Mouse (Mus musculus): ENCODE results near the gene Cdc45.

Cdc45 gene

DNA sequence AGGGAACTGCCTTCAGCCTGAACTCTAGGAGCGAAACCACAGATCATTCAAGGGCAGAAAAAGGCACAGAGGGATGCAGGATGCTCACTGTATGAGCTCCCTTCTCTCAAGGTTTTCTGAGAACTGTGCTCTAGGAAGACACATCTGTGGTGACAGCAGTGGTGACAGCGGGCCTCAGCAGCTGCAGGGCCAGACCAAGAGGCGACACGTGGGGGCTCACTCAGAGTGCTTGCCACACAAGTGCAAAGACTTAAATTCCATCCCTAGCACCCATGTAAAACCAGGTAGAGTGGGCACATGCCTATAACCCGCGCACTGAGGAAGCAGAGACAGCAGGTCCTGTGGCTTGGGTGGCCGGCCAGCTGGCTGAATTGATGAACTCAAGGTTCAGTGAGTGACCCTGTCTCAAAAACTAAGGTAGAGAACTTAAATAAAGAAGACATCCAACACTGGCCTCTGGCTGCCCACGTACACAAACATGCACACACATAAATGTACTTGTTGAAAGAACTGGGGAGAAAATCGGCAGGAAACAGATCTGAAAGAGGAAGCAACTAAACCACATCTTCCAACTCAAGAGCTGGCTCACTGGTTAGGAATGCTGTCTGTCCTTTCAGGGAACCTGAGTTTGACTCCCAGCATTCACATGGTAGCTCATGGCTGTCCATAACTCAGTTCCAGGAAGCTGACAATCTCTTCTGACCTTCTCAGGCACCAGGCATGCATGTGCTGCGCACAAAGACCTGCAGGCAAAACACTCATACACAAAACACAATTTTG is 23.0 kb downstream of the Cdc45 start:
- DNase-seq (ENCODE audit: low spot score in 2 of 2), result no peak

DNA sequence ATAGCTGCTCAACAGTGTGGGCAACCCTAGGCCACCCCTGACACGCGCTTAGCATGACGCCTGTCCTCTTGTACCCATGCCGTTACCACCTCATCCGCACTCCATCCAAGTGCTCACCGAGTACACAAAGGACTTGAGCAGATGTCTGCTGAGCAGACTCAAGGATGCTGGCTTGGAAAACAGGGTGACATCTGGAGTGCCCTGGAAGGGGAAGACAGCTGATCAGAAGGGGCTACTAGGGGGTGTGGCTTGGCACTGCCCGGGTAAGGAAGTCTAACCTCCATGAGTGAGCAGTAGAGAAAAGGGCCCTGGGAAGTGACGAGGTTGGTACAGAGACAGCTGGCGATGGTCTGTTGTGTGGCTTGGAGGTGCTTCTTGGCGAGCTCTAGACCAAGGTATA is 25.1 kb downstream of the Cdc45 start:
- DNase-seq (ENCODE audit: low spot score in 2 of 2), result no peak

DNA sequence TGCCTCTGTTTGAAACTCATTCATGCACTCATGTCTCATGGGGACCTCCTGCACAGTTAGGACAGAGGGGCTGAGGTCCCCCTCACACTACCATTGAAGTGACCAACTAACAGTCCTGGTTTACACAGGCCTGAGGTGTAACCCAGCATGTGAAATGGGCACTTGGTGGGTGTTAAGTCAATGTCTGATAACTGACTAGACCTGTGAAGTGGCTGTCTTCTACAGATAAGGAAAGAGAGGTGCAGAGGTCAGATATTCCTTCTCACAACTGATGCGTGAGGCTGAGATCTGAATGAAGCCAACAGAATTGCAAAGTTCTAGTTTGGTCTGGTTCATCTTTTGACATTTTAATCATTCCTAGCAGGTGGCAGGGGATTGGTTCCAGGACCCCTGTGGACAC is 26.3 kb downstream of the Cdc45 start:
- DNase-seq (ENCODE audit: low spot score in 2 of 2), result no peak

DNA sequence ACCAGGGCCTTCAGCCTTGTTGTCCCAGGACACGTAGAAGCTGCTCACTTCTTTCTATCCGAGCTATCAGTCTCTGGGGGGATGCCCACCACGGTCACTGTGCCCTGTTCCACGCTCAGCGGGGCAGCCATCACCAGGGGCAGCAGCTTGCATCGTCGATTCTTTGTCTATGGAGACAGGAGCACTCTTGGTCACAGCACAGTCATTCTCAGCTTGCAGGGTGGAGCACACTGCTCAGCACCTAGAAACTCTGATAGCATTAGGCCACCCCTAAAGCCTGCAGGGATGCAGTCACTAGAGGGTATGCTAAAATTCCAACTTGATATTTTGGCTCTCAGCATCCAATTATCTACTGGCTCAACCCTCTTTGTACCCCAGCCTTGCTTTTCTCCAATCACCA is 26.8 kb downstream of the Cdc45 start:
- DNase-seq (ENCODE audit: low spot score in 2 of 2), result no peak

DNA sequence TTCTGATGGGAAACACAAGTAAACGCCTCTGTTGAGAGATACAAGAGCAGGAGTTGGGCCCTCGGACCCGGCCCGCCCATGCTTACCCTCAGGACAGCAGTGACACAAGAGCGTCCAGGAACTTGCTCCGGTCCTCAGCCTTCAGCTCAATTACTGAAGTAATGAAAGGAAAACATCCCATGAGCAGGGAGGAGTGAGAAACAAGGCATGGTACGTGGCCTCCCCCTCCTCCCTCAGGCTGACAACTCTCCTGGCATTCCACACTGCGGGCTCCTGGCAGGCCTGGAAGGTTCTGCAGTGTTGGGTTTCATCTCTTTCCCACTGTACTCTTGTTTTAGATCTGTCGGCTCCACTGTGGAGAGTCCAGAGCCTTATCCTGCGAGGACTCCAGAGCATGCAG is 30.0 kb downstream of the Cdc45 start:
- no peak for DNase-seq (ENCODE audit: low spot score in 2 of 2)

GRCm38 (mm10) chr16:18778461-18778860 is 33.3 kb downstream of the Cdc45 start:
- no peak for DNase-seq (ENCODE audit: low spot score in 2 of 2)

DNA sequence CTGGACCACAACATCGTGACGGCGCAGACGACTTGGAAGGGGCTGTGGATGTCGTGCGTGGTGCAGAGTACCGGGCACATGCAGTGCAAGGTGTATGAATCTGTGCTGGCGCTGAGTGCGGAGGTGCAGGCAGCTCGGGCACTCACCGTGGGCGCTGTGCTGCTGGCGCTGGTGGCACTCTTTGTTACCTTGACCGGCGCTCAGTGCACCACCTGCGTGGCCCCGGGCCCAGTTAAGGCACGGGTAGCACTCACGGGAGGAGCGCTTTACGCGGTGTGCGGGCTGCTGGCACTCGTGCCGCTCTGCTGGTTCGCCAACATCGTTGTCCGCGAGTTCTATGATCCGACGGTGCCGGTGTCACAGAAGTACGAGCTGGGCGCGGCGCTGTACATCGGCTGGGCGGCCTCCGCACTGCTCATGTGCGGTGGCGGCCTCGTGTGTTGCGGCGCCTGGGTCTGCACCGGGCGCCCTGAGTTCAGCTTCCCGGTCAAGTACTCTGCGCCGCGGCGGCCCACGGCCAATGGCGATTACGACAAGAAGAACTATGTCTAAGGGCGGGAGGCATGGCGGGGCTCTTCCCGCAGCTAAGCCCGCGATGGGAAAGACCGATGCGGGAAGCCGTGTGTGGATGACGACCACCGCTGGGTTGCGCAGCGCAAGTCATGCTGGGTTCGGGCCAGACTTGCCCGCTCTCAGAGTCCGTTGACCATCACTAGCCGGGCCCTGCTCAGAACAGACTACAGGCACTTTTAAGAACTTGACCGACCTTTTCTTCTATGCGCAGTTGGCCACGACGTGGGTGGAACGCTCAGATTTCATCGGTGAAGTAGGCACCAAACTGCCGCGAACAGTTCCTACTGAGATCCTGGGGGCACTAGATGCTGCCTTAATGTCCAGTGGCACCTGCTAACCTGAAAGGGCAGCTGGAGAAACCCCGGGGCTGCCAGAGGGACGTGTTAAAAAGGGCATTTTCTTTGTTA is 34.4 kb downstream of the Cdc45 start:
- DNase-seq (ENCODE audit: low spot score in 2 of 2), result no peak

DNA sequence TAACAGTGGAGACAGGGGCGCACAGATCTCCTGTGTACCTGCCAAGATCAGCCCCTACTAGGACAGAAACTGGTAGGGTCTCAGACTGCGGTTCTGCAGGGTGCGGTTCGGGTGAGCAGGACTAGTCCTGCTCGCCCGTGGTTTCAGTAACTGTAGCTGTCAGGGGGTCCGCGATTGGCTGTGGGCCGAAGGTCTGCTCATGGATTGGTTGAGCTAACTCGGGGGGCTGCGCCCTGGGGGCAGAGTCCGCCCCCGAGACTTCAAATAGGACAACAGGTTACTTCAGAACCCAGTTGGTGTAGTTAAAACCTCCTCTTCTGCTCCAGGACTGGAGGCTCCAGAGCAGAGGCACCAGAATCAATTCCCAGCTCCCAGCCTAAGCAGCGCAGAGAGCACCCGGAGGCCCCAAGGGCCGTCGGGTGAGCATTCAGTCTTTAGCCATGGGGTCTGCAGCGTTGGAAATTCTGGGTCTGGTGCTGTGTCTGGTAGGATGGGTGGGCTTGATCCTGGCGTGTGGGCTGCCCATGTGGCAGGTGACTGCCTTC is 35.2 kb downstream of the Cdc45 start, which contains the start of gene Cldn5:
Cldn5 (plus strand) TSS at position 292 of the 545 bp plus-strand sequence.
- no peak for DNase-seq (ENCODE audit: low spot score in 2 of 2)

DNA sequence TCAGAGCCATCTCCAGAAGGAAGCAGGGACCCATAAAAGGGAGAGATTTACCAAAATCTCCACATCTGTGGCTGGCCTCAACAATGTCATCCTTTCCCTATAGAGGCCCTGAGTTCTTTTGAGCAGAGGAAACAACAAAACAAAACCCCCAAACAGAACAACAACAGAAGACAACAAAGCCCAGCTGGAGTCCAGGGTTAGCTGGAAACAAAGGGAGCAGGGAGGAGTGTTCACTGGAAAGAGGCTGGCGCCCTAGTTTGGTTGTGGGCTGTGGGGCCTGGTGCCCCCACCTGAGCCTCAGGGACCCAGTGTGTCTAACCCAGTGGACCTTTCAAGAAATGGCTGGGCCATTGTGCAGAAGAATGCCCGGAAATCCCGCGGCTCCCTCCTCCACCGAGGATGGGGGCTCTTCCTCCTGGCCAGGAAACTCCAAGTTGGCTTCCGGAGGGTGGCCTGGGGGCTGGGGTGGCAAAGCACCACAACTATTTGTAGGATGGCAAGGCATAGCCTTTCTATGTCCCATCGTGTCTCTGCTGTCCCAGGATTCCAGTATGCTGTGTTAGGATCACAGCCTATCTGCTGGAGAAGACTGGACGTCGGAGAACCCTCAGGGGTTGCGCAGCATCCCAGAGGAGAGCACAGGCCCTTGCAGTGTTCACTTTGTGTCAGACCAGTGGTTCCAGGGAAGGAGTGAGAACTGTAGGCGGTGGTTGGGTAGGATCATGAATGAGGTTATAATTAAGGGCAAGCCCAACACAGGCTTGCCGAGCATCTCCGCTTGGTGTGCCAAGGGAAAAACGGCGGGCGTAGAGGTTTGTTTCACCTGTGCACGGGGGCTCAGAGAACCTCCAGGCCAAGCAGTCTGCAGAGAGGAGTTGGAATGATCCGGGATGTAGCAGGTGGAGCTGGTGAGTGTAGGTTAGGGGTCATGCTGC is 35.9 kb downstream of the Cdc45 start:
- DNase-seq (ENCODE audit: low spot score in 2 of 2), result no peak

DNA sequence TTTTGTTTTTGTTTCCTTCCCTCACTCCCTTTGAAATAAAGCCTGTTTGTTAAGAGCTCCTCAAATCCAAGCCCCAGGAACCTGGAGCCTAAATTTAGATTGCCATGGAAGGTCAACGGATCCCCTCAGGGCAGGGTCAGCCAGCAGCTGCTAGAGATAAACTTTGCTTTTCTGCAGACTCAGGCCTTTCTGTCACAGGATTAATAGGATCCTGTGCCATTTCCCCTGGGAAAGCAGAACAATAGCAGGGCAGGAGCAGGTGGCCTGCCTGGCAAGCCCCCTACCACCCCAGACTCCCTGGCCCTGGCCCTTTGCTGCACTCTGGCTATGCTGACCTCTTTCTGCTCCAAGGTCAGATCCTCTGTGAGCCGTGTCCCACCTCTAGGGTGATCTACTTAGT is 37.9 kb downstream of the Cdc45 start:
- DNase-seq (ENCODE audit: low spot score in 2 of 2), result no peak

DNA sequence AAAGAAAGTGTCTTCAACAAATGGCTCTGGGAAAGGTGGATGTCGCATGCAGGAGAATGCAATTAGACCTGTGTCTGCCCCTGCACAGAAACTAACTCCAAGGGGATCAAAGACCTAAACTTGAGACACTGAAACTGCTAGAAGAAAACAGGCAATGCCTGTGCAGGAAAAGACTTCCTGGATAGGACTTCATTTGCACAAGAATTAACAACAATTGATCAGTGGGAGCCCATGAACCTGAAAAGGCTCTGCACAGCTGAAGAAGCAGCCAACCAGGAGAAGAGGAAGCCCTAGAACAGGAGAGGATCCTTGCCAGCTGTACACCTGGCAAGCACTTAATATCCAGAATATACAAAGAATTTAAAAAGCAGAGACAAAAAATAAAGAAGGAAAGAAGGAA is 42.3 kb downstream of the Cdc45 start:
- no peak for DNase-seq (ENCODE audit: low spot score in 2 of 2)

DNA sequence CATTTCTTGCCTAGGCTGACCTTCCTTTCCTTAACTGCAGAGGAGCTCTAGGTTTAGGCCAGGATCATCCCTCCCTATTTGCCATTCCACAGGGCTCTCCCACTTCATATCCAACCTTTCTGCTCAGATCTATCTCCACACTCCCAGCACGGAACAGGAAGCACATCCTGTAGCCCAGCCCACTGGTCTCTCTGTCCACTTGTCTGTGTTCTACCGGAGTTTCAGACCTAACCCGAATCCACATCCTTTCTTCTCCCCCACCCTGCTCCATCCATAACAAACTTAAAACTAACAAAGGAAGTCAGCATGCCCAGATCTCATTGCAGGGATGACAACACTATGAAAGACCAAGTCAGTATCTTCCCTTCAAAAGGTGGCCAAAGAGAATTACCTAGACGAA is 45.4 kb downstream of the Cdc45 start:
- no peak for DNase-seq (ENCODE audit: low spot score in 2 of 2)

- DNase-seq (ENCODE audit: low spot score in 2 of 2), result no peak
These were observed 48.8 kb downstream of the Cdc45 start for GRCm38 (mm10) chr16:18762960-18763359.

GRCm38 (mm10) chr16:18761734-18762133 is 50.1 kb downstream of the Cdc45 start:
- DNase-seq (ENCODE audit: low spot score in 2 of 2), result no peak

DNA sequence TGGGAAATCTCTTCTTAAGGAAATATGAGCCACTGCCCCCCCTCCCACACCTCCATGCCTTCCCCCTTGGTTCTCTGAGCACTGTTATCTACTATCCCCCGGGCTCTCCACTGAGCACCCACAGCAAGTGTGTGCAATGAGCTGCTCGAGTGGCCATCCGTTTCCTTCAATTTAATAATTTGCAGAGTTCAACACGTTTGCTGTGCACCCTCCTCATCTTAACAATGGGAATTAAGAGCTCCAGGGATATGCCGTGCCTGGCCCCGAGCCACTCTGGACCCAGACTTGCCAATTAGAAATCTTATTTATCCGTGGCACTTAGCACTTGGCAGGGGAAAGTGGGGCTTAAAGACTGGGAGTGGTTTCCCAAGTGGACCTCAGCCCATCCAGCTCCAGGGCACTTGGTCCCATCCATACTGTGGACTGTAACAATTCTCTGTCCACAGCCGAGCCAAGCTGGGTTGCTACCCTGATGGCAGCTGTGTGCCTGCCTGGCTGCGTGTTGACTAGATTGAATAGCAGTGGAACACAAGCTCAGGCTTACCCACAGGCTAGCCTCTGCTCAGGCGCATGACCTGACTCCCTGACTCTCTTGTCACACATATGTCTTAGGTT is 59.8 kb downstream of the Cdc45 start:
- DNase-seq (ENCODE audit: low spot score in 2 of 2), result no peak

DNA sequence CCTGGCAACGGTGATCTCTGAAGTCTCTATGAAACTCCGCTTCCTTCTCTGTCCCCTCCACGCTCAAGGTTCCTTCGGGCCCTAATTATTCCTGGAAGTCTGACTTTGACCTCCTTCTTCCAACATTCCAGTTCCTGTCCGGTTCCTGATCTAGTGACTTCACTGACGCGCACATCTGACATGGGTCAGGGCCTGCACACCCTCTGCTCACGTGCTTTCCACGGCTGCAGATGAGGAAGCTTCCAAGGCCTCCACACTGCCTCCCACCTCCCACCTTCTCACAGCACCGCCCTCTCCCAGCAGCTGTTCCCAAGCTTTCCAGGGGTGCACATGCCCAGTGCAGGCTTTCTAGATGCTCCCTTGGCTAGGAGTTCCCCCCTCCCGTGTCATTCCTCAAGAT is 60.7 kb downstream of the Cdc45 start:
- DNase-seq (ENCODE audit: low spot score in 2 of 2), result no peak

- no peak for DNase-seq (ENCODE audit: low spot score in 2 of 2)
These were observed 65.3 kb downstream of the Cdc45 start for GRCm38 (mm10) chr16:18746268-18747122.

DNA sequence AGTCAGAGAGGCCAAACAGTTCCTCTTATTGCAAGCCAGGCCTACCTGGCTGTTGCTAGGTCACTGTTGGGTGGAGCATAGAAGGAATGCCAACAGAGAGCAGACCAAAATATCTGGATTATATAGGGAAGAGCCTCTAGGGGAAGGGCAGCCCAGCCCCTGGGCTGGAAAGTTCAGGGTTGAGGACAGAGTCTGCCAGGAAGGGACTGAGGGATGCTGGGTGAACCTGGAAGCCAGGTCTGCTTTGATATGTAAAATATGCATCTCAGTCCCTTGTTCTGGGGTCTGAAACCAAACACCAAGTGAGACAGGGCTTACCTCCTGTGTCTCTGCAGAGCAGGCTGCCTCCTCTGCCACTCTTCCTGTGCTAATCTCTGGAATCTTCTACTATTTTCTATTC is 73.5 kb downstream of the Cdc45 start:
- DNase-seq (ENCODE audit: low spot score in 2 of 2), result no peak

- no peak for DNase-seq (ENCODE audit: low spot score in 2 of 2)
These were observed 78.5 kb downstream of the Cdc45 start for GRCm38 (mm10) chr16:18733100-18733956.
